Mouse (Mus musculus) CD4-positive, CD25-positive, alpha-beta regulatory T cell, adult 2 months (primary cell): Measurements from ENCODE around the gene Porcn.

ENCODE experiments used
- DNase-seq: peaks from one replicate; pipeline ENCODE4 v3.0.0-alpha.2; 2012; ENCODE audit warnings: low read depth, low spot score

Gene Porcn

GRCm38 (mm10) chrX:8206015-8206693, at the start of gene Porcn:
Gene Porcn, minus strand, starts transcription at chrX:8206525.
- peak; percentile 9 for DNase-seq

DNA sequence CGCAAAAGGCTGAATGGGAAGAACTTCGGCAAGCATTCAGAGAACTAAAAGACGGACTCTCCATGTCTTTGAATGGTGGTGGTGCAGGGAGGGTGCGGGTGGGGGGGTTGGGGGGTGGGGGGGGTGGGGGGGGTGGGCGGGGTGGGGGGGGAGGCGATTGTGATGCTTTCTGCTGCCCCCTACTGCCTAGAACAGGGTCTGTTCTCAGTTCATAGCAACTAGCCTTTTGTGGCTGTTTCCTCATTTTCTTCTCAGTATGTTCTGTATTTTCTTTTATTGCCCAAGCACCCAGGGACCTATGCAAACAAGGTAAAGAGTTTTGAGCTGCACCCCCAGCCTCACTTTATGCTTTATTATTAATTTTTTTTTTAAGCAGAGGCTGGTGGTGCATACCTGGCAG, 49.5 kb upstream of the Porcn start:
- DNase-seq: peak; percentile 9

DNA sequence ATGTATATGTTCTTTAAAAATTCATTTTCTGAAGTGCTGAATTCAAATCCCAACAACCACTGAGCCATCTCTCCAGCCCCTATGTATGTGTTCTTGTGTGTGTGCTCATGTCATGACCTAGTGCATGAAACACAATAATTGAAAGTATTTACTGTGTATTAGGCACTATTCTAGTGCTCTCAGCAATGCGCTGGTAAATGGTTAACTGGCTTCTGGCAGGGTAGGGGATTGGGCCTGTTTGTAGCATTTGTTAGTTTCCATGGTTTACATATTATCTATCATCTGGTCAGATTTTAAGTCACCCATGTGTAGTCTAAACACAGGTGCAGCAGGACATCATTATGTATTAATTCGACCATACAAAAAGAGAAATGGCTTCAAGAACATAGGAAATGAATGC, 47.4 kb upstream of the Porcn start:
- no peak for DNase-seq

DNA sequence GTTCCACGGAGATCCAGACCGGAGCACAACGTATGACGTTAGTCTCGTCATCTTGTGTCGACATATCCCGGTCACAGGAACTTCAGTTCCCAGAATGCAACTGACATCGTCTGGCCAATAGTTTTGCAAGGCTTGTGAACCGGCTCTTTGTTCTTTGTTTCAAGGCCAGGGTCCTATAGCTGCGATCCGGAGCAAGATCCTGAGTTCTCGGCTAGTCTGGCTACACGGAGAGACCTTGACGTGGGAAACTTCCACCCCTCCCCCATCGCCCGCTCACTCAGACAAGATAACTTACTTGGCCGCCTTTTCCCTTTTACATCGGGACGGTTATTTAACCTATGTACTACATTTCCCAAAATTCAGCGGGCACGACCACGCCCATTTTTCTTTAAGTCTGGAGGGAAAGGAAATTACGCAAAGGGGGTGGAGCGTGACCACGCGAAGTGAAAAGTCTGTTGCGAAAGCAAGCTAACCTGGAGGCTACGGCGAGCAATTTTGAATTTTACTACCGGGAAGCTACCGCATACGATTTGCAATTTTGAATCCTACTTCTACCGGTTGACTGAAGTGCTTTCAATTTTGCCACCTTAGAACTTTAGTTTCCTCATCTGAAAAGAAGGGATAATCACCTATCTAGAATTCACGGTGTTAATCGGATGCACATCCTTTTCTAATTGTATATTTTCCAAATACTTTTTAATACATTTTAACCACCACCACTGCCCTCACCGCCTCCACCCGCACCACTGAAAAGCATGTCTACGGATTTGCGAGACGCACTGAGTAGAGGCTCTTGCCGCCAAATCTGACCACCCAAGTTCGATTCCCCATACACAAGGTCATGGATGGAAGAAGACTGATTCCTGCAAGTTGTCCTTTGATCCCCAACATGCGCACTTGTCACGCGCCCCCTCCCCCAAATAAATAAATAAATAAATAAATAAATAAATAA, 46.3 kb upstream of the Porcn start, which contains the start of gene Ftsj1:
TSS of gene Ftsj1 (minus strand) at position 73 of the 952 bp plus-strand sequence.
- peak; percentile 92 for DNase-seq

DNA sequence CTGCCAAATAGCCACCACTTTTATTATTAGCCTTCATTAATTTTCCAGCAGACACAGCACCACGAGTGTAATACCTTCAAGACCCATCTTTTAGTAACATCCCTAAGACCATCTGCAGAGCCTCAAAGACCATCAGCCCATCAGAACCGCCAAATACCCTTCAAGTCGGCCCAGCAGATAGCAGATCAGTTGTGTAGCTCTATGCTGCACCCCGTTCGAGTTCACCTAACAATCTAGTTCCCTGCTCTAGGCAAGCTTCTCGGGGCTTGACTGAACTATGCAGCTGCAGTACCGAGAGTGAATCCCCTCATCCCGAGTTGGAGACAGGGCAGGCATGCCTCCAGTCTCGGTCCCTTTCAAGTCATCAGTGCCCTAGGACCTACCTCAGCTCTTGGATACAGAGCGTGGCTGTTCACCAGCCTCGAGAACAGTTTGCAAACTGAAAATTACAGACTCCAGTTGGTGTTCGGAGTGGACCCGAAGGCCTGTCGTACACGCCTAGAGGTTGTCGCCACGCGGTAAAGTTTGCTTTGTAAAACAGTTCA, 45.5 kb upstream of the Porcn start:
- DNase-seq: no peak

DNA sequence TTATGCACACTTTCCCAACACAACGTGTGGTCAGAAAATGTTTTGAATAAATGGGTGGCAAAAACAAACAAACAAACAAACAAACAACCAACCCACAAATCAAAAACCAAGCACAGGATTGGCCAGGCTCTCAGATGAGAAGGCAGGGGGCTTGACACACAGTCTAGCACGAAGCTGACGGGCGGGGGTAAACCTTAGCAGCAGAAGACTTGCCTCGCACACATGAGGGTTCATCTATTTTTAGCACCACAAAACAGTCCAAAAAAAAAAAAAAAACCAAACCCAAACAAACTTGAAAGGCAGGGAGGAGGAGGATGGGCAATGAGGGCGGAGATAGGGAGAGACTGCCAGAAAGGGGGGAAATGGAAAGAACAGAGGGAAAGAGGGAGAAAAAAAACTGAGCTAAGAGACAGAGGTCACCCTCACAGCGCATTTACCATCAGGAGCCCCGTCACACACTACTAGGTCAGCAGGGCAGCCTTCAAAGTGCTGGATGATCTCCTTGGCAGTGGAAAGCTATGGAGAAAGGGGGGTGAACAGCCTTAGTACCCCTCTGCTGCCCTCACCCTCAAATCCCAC, 42.3 kb upstream of the Porcn start:
- no peak for DNase-seq

- no peak for DNase-seq
These were observed 41.4 kb upstream of the Porcn start for GRCm38 (mm10) chrX:8247680-8248079.

DNA sequence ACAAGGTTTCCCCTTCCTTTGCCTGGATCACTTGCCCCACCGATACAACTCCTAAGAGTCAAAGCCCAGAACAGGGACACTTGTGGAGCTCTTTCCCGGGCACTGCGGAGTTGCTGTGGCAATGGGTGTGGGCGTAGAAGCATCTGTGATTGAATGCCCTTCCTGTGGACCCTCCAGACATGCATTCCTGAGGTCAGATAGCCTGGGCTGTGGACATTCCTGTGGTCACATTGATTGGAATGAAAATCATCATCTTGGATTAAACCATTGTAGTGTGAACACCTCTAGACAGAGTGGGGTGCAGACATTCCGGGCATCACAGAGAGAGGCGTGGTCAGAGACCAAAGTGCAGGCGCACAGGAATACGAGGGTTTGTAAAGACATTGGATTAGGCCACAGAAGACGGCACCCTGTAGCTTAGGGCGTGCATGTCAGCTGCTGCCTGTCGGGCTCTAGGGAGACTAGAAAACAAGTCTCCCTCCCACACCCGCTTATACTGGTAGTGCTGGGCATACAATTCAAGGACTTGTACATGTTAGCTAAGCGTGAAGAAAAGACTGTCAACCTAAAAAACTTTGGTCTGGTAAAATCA, 32.6 kb upstream of the Porcn start:
- DNase-seq: no peak

DNA sequence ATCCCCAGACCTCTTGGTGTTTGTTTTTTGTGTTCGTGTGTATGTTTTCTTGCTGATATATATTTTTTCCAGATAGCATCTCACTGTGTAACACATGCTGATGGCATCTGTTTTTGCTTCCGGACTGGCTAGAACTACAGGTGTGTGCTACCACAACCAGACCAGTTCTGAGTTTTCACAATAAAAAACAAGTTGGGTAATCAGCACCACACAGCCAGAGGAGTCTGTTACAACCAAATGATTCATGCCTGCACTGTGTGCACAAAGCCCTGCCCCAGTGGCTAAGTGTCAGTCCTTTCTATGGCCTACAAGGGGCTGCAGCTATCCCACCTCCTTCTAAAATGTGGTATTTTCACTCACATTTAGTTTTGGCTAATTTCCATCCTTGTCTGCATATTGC, 30.4 kb upstream of the Porcn start:
- no peak for DNase-seq

DNA sequence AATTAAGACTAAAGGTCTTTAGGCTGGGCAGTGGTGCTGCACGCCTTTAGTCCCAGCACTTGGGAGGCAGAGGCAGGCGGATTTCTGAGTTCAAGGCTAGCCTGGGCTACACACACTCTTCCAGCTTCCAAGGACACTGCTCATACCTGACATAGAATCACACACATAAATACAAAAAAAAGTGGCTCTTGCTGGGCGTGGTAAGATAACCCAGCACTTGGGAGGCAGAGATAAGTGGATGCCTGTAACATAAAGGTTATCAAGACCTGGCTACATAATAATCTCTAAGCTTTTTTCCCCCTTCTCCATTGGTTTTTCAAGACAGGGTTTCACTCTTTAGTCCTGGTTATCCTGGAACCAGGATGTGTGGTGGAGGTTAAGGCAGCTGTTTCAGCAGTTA, 27.3 kb upstream of the Porcn start:
- no peak for DNase-seq

GRCm38 (mm10) chrX:8230272-8230671, 23.9 kb upstream of the Porcn start:
- DNase-seq: no peak

GRCm38 (mm10) chrX:8223473-8223872, 17.1 kb upstream of the Porcn start:
- DNase-seq: no peak

GRCm38 (mm10) chrX:8222678-8223421, 16.5 kb upstream of the Porcn start:
- no peak for DNase-seq

- DNase-seq: no peak
These were observed 16.0 kb upstream of the Porcn start for GRCm38 (mm10) chrX:8222296-8222677.

DNA sequence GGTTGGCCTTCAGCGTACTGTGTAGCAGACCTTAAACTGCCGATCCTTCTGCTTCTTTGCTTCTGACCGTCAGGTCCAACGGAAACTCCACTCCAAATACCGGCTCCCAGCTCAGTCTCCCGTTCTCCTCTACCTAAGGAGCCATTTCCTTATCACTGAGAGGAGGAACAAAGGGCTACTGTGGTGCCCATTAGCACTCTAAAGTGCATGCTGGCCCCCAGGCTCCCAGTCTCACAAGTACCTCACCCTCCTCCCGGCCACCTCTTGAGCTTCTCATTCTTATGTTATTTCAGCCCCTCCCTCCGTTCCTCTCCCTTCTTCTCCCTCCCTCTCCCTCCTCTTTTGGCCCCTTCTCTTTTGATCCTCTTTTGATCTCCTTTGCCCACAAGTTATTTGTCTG, 13.3 kb upstream of the Porcn start:
- no peak for DNase-seq

GRCm38 (mm10) chrX:8218114-8218513, 11.8 kb upstream of the Porcn start:
- no peak for DNase-seq

GRCm38 (mm10) chrX:8217383-8217782, 11.1 kb upstream of the Porcn start:
- no peak for DNase-seq

- no peak for DNase-seq
These were observed 5.3 kb upstream of the Porcn start for GRCm38 (mm10) chrX:8211490-8212207.

DNA sequence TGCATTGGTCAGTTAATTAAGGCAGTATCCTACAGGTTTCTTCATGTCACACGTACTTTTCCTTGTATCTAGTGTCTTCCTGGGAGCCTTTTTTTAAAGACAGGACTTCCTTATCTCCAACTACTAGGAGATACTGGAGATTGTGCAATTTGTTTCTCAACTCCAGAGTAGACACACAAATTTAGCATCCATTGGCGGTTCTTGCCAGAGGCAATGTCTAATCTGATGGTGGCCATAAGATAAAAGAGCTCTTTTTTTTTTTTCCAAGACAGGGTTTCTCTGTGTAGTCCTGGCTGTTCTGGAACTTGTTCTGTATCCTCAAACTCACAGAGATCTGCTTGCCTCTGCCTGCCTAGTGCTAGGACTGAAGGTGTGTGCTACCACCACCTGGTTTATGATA, 3.4 kb upstream of the Porcn start:
- no peak for DNase-seq

GRCm38 (mm10) chrX:8207224-8207623, 899 bp upstream of the Porcn start:
- no peak for DNase-seq
